Mouse (Mus musculus) layer of hippocampus, postnatal 25 days (tissue): ENCODE data around the gene Serac1. TPM values are rescaled to one million over a fixed set of nuclear protein-coding genes. Genes with fewer than 3 reads are reported as not detected.
"Not testable (repeated sequence)": the region's sequence is repeated elsewhere in the genome, so short reads cannot be mapped to it uniquely, and the experiment has no call there.

Source experiments
- DNase-seq, 2 experiments: peaks; one replicate each; pipeline ENCODE4 v3.0.0; 2022; ENCODE audit warnings: mixed read lengths in 2 of 2, low spot score in 1 of 2; ENCODE audit errors: extremely low spot score in 1 of 2
- total RNA-seq, 2 experiments: library from RNA; stranded (reverse); gene quantifications; 2 replicates each; pipeline ENCODE4 v1.2.3; 2021

The Serac1 gene
- total RNA-seq, 2 experiments from 2014 or later: 14.7 to 18.2 TPM

DNA sequence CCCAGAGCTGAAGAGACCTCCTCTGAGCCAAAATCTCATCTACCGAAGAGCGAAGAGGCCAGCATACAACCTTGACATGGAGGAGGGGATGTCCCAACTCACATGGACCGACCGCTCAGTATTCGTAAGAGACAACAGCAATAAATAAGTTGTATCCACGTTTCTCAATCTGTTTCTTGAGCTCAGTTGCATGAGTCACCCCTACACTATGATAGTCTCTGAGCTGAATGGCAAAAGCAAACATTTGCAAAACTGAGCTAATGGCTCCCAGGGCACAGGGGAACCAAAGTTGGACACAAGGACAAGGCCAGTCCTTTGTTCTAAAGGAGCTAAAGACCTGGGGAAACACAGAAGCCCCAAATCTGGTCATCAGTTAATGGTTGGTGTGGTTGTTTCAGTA, 9.7 kb downstream of the Serac1 start:
- DNase-seq: no peak

DNA sequence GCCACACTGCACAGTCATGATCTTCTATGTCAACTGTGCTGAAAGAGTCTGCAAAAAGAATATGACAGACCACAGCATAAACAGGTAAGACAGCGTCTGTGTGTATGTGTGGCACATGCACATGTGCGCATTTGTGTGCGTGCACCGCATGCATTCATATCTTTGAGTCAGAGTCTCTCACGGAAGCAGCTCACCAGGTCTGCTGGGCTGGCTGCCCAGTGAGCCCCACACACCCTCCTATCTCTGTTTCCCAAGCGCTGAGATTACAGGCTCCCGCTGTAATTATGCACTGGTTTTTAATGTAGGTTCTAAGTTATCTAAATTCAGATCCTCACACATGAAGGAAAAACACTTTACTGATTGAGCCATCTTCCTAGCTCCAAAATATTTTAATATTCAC, 11.9 kb downstream of the Serac1 start:
- DNase-seq: no peak

GRCm38 (mm10) chr17:6066021-6066420, 13.5 kb downstream of the Serac1 start:
- DNase-seq: no peak

GRCm38 (mm10) chr17:6063532-6063931, 16.0 kb downstream of the Serac1 start:
- no peak for DNase-seq

- no peak for DNase-seq
Measured at GRCm38 (mm10) chr17:6062793-6063192, 16.7 kb downstream of the Serac1 start.

DNA sequence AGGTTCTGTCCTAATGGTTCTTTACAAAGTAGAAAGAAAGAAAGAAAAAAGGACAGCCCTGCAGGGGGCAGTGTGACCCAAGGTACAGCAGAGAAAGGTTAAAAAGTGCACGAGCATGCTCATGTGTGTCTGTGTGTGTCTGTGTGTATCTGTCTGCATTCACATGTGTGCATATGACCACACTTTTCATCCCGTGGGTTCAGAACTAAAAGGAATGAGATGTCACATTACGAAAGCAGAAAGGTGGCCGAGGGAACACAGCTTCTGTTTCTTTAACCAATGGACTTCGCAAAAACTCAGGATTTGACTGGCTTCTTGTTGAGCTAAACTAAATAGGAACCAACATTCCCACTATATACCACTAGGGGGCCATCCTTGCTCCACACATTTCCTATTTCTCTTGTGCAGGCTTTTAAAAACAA, 24.6 kb downstream of the Serac1 start:
- DNase-seq: peak in 1 of 2 experiments; percentile 27

- no peak for DNase-seq
Measured at GRCm38 (mm10) chr17:6052801-6053200, 26.7 kb downstream of the Serac1 start.

DNA sequence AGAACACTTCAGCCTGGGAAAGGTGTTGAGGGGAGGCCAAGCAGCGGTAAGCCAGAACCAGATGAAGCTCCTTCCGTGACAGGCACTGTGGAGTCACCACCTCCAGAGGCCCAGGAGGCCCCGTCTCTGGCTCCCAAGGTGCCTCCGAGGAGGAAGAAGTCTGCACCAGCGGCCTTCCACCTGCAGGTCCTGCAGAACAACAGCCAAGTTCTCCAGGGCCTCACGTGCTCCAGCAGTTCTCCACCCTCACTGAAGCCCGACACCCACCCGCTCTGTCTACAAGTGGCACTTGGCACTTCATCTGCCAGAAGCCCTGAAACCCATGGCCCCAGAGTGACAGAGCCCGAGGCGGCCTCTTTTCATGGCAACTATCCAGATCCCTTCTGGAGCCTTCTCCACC, 42.0 kb downstream of the Serac1 start:
- no peak for DNase-seq

DNA sequence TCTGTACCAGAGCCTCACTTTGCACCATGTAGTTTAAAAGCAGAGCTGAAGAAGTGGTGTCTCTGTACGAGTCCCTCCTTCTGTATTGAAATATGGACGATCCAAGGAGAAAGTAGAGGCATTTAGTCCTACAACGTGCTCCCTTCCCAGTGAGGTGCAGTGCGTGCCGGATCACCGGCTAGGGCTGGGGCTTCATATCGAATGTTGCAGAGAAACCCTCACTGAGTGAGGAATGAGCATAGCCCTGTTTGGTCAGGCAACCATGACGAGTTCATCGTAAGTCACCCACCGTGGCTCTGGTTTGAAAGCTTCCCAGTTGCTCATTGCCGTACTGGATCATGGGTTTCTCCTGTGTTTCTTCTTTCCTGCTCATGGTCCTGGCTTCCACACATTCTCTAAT, 42.7 kb downstream of the Serac1 start:
- DNase-seq: no peak

DNA sequence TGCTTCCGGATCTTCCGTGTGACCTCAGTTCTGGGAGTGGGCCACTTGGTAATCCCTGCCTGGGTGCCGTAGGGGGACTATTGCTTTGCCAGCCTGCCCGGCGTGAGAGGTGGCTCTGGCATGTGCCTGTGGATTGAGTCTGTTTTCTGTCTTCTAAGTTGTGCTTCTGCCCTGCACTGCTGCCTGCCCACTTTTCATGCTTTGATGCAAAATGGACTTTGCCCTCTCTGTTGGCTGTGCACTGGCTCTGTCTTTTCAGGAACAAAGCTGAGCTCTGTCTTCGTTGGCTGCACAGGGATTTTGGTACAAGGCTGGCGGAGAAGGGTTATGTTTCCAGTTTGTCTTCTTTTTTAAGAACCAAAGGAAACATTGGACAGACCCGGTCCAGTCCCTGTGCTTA, 43.1 kb downstream of the Serac1 start:
- no peak for DNase-seq

- DNase-seq: no peak
Measured at GRCm38 (mm10) chr17:6035661-6036060, 43.9 kb downstream of the Serac1 start.

GRCm38 (mm10) chr17:6025831-6026230, 53.7 kb downstream of the Serac1 start:
- DNase-seq: no peak

- not testable (repeated sequence) for DNase-seq
Measured at GRCm38 (mm10) chr17:6021374-6021789, 58.2 kb downstream of the Serac1 start.

GRCm38 (mm10) chr17:6020636-6021035, 58.9 kb downstream of the Serac1 start:
- DNase-seq: no peak

- peak in 1 of 2 experiments; percentile 35 for DNase-seq
Measured at GRCm38 (mm10) chr17:6019776-6020175, 59.8 kb downstream of the Serac1 start.

GRCm38 (mm10) chr17:6018348-6018747, 61.2 kb downstream of the Serac1 start:
- no peak for DNase-seq

GRCm38 (mm10) chr17:6017268-6017667, 62.3 kb downstream of the Serac1 start:
- no peak for DNase-seq

DNA sequence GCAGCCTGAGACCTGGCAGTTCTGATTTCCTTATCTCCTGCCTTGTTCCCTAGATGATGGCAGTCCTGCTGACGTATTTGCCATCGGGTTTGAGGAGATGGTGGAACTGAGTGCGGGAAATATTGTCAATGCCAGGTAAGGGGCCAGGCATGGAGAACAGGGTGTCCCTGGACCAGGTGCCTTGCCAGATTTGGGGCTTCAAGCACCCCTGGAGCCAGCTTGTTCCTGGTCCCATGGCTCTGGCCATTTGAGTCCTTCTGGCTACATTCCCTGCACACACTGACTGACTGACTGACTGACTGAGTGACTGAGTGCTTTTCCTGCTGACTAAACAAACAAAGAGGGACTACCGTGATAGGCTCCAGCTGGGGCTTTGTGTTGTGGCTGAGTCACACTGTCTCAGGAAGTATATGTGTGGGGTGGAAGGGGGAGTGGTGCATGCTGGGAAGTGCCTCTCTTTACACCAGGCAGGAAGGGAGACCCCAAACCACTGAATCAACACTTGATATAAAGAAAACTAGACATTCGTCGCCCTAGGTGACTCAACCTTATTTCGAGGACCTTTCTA, 63.2 kb downstream of the Serac1 start:
- DNase-seq: no peak

GRCm38 (mm10) chr17:6014985-6015384, 64.6 kb downstream of the Serac1 start:
- DNase-seq: no peak

DNA sequence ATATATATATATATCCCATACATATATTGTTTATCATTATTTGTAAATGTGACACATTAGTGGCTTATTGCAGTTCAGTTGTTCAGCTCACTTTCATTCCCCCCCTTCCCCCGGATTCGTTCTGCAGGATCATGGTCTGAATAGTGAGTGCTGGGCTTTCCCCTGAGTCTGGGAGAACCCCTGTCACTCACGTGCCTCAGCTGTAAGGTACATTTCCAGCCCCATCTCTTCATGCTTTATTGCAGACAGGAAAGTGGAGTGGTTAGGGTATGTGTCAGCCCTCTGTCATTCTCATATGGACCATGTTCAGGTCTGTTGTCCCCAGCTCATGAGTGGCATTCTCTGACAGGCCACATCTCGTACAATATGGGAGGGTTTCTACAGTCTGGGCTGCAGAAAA, 66.5 kb downstream of the Serac1 start:
- DNase-seq: no peak

GRCm38 (mm10) chr17:6009606-6010005, 69.9 kb downstream of the Serac1 start:
- no peak for DNase-seq

GRCm38 (mm10) chr17:6008590-6008989, 71.0 kb downstream of the Serac1 start:
- DNase-seq: no peak

GRCm38 (mm10) chr17:6007902-6008301, 71.6 kb downstream of the Serac1 start:
- no peak for DNase-seq
